Mouse (Mus musculus): Measurements from ENCODE around the gene Sae1. TPM values are rescaled to one million over a fixed set of nuclear protein-coding genes. Genes with fewer than 3 reads are reported as not detected.

Gene Sae1
- polyA plus RNA-seq, 1 experiment from 2014 or later = 272 TPM

- Histone ChIP-seq H3K9me3 (ENCODE audit: control insufficient read depth, low read length) (no peaks in the 10 kb centered on the region), H3K27ac (ENCODE audit: low read depth, low read length) (peak overlapping the region; percentile 42; the same call in 1 of the 2 replicates), H3K36me3 (ENCODE audit: control insufficient read depth, insufficient read depth, low read length) (no peaks in the 10 kb centered on the region), H3K4me3 (ENCODE audit: low read length) (no peak overlapping the region), H3K9ac (ENCODE audit: low read depth, low read length) (no peak overlapping the region), H3K4me1 (ENCODE audit: control insufficient read depth, insufficient read depth, low read depth, low read length) (peaks cover 26% of the 10 kb centered on the region), H3K27me3 (replicated peaks; ENCODE audit: control insufficient read depth, insufficient read depth, low read length) (no peaks in the 10 kb centered on the region), H3K4me2 (ENCODE audit: low read length) (peak overlapping the region; percentile 86)
- no peak for ATAC-seq
- 34% methylated on average over 2 of the region's 2 CpGs for WGBS
These were observed 91.5 kb downstream of the Sae1 start for GRCm38 (mm10) chr7:16296146-16296545.

- Histone ChIP-seq H3K9ac (ENCODE audit: low read depth, low read length) (peak overlapping the region; percentile 70), H3K4me2 (ENCODE audit: low read length) (peak overlapping the region; percentile 98), H3K4me3 (ENCODE audit: low read length) (peak overlapping the region; percentile 56), H3K27ac (ENCODE audit: low read depth, low read length) (peak overlapping the region; percentile 86), H3K4me1 (ENCODE audit: control insufficient read depth, insufficient read depth, low read depth, low read length) (peaks cover 26% of the 10 kb centered on the region), H3K9me3 (ENCODE audit: control insufficient read depth, low read length) (no peaks in the 10 kb centered on the region), H3K36me3 (ENCODE audit: control insufficient read depth, insufficient read depth, low read length) (no peaks in the 10 kb centered on the region), H3K27me3 (replicated peaks; ENCODE audit: control insufficient read depth, insufficient read depth, low read length) (no peaks in the 10 kb centered on the region)
- ATAC-seq = peak; percentile 37
- 2% methylated on average over 35 of the region's 41 CpGs for WGBS
These were observed 92.2 kb downstream of the Sae1 start for GRCm38 (mm10) chr7:16295321-16295900.

- no peaks in the 10 kb centered on the region for H3K9me3 ChIP-seq (ENCODE audit: control insufficient read depth, low read length)
- ATAC-seq = peak; percentile 34
- no peaks in the 10 kb centered on the region for H3K27me3 ChIP-seq (replicated peaks; ENCODE audit: control insufficient read depth, insufficient read depth, low read length)
- H3K4me3 ChIP-seq (ENCODE audit: low read length) = peak overlapping the region; percentile 56
- H3K27ac ChIP-seq (ENCODE audit: low read depth, low read length) = peak overlapping the region; percentile 86
- H3K36me3 ChIP-seq (ENCODE audit: control insufficient read depth, insufficient read depth, low read length) = no peaks in the 10 kb centered on the region
- peak overlapping the region; percentile 70 for H3K9ac ChIP-seq (ENCODE audit: low read depth, low read length)
- WGBS = under 1% methylated on average over 23 of the region's 23 CpGs
- peak overlapping the region; percentile 98 for H3K4me2 ChIP-seq (ENCODE audit: low read length)
- peaks cover 23% of the 10 kb centered on the region for H3K4me1 ChIP-seq (ENCODE audit: control insufficient read depth, insufficient read depth, low read depth, low read length)
These were observed 92.8 kb downstream of the Sae1 start for GRCm38 (mm10) chr7:16294837-16295236.

DNA sequence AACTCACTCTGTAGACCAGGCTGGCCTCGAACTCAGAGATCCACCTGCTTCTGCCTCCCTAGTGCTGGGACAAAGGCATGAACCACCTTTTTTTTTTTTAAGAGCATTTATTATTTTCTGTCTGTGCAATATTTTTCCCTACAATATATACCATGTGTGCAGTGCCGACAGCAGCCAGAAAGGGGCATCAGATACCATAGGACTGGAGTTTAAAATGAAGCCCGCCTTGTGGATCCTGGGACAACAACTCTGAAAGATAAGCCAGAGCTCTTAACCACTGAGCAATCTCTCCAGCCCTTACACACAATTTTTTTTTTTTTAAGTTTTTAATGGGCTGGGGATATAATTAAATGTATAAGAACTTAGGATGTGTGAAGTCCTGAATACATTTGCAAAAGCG lies 93.3 kb downstream of the Sae1 start:
- Histone ChIP-seq H3K9ac (ENCODE audit: low read depth, low read length) (no peak overlapping the region), H3K4me3 (ENCODE audit: low read length) (no peak overlapping the region), H3K4me2 (ENCODE audit: low read length) (peak overlapping the region; percentile 98), H3K27ac (ENCODE audit: low read depth, low read length) (no peak overlapping the region; the same call in 1 of the 2 replicates), H3K4me1 (ENCODE audit: control insufficient read depth, insufficient read depth, low read depth, low read length) (peaks cover 23% of the 10 kb centered on the region), H3K27me3 (replicated peaks; ENCODE audit: control insufficient read depth, insufficient read depth, low read length) (no peaks in the 10 kb centered on the region), H3K36me3 (ENCODE audit: control insufficient read depth, insufficient read depth, low read length) (no peaks in the 10 kb centered on the region), H3K9me3 (ENCODE audit: control insufficient read depth, low read length) (no peaks in the 10 kb centered on the region)
- no peak for ATAC-seq
- WGBS = 22% methylated on average over 4 of the region's 4 CpGs

DNA sequence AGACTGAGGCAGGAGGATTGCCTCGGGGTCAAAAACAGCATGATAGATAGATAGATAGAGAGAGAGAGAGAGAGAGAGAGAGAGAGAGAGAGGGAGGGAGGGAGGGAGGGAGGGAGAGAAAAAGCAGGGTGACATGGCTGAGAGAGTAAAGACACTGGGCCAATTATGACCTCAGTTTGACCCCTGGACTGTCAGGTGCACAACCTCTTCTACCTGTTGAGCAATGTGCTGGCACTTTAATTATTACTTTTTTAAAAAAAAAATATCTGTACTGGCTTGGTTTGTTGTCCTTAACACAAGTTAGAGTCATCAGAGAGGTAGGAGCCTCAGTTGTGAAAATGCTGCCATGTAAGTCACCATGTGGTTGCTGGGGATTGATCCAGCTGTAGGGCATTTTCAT lies 99.8 kb downstream of the Sae1 start:
- Histone ChIP-seq H3K9ac (ENCODE audit: low read depth, low read length) (no peak overlapping the region), H3K4me3 (ENCODE audit: low read length) (no peak overlapping the region), H3K27me3 (replicated peaks; ENCODE audit: control insufficient read depth, insufficient read depth, low read length) (no peaks in the 10 kb centered on the region), H3K27ac (ENCODE audit: low read depth, low read length) (no peak overlapping the region), H3K36me3 (ENCODE audit: control insufficient read depth, insufficient read depth, low read length) (peaks cover 6% of the 10 kb centered on the region), H3K4me2 (ENCODE audit: low read length) (no peak overlapping the region), H3K4me1 (ENCODE audit: control insufficient read depth, insufficient read depth, low read depth, low read length) (peaks cover 9% of the 10 kb centered on the region), H3K9me3 (ENCODE audit: control insufficient read depth, low read length) (no peaks in the 10 kb centered on the region)
- WGBS = 79% methylated on average over 1 of the region's 1 CpGs
- no peak for ATAC-seq

GRCm38 (mm10) chr7:16287016-16287415 lies 100.6 kb downstream of the Sae1 start:
- peaks cover 9% of the 10 kb centered on the region for H3K4me1 ChIP-seq (ENCODE audit: control insufficient read depth, insufficient read depth, low read depth, low read length)
- H3K9me3 ChIP-seq (ENCODE audit: control insufficient read depth, low read length) = no peaks in the 10 kb centered on the region
- peak overlapping the region; percentile 83; the same call in 1 of the 2 replicates for H3K27ac ChIP-seq (ENCODE audit: low read depth, low read length)
- peak overlapping the region; percentile 51 for H3K4me3 ChIP-seq (ENCODE audit: low read length)
- H3K36me3 ChIP-seq (ENCODE audit: control insufficient read depth, insufficient read depth, low read length) = peaks cover 9% of the 10 kb centered on the region
- no peaks in the 10 kb centered on the region for H3K27me3 ChIP-seq (replicated peaks; ENCODE audit: control insufficient read depth, insufficient read depth, low read length)
- no peak for ATAC-seq
- H3K9ac ChIP-seq (ENCODE audit: low read depth, low read length) = peak overlapping the region; percentile 58
- H3K4me2 ChIP-seq (ENCODE audit: low read length) = peak overlapping the region; percentile 63
- 78% methylated on average over 2 of the region's 2 CpGs for WGBS

- Histone ChIP-seq H3K4me3 (ENCODE audit: low read length) (peak within 1 kb of the TSS; percentile 51), H3K27ac (ENCODE audit: low read depth, low read length) (peak within 1 kb of the TSS; percentile 83), H3K4me2 (ENCODE audit: low read length) (peak within 1 kb of the TSS; percentile 63), H3K9ac (ENCODE audit: low read depth, low read length) (peak within 1 kb of the TSS; percentile 62), H3K4me1 (ENCODE audit: control insufficient read depth, insufficient read depth, low read depth, low read length) (peaks cover 9% of the 10 kb centered on the region), H3K9me3 (ENCODE audit: control insufficient read depth, low read length) (no peaks in the 10 kb centered on the region), H3K36me3 (ENCODE audit: control insufficient read depth, insufficient read depth, low read length) (peaks cover 14% of the 10 kb centered on the region), H3K27me3 (replicated peaks; ENCODE audit: control insufficient read depth, insufficient read depth, low read length) (no peaks in the 10 kb centered on the region)
- peak; percentile 95 for ATAC-seq
- WGBS = under 1% methylated on average over 67 of the region's 70 CpGs
These were observed 101.3 kb downstream of the Sae1 start, which contains the start of gene Ccdc9 for GRCm38 (mm10) chr7:16286026-16286961. TSS of gene Ccdc9 (minus strand) at chr7:16286795.

GRCm38 (mm10) chr7:16285450-16286025 lies 102.1 kb downstream of the Sae1 start:
- peaks cover 18% of the 10 kb centered on the region for H3K36me3 ChIP-seq (ENCODE audit: control insufficient read depth, insufficient read depth, low read length)
- no peaks in the 10 kb centered on the region for H3K27me3 ChIP-seq (replicated peaks; ENCODE audit: control insufficient read depth, insufficient read depth, low read length)
- ATAC-seq = peak; percentile 32
- no peak overlapping the region; the same call in 1 of the 2 replicates for H3K9ac ChIP-seq (ENCODE audit: low read depth, low read length)
- peak overlapping the region; percentile 51 for H3K4me3 ChIP-seq (ENCODE audit: low read length)
- peak overlapping the region; percentile 83; the same call in 1 of the 2 replicates for H3K27ac ChIP-seq (ENCODE audit: low read depth, low read length)
- WGBS = 6% methylated on average over 14 of the region's 14 CpGs
- no peaks in the 10 kb centered on the region for H3K9me3 ChIP-seq (ENCODE audit: control insufficient read depth, low read length)
- peaks cover 9% of the 10 kb centered on the region for H3K4me1 ChIP-seq (ENCODE audit: control insufficient read depth, insufficient read depth, low read depth, low read length)
- H3K4me2 ChIP-seq (ENCODE audit: low read length) = peak overlapping the region; percentile 63

DNA sequence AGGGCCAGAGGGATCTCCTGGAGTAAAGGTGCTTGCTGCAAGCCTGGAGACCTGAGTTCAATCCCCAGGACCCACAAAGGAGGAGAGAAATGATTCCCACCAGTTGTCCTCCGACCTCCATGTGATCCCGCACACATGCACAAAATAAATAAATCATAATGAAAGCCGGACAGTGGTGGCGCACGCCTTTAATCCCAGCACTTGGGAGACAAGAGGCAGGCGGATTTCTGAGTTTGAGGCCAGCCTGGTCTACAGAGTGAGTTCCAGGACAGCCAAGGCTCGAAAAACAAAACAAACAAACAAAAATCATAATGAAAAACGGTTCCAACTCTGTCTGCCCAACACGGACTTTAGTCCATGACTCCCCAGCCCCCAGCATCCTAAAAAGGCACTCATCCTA lies 102.7 kb downstream of the Sae1 start:
- peaks cover 23% of the 10 kb centered on the region for H3K36me3 ChIP-seq (ENCODE audit: control insufficient read depth, insufficient read depth, low read length)
- no peaks in the 10 kb centered on the region for H3K27me3 ChIP-seq (replicated peaks; ENCODE audit: control insufficient read depth, insufficient read depth, low read length)
- H3K4me3 ChIP-seq (ENCODE audit: low read length) = no peak overlapping the region; the same call in 1 of the 2 replicates
- H3K9me3 ChIP-seq (ENCODE audit: control insufficient read depth, low read length) = no peaks in the 10 kb centered on the region
- WGBS = 70% methylated on average over 9 of the region's 9 CpGs
- H3K9ac ChIP-seq (ENCODE audit: low read depth, low read length) = no peak overlapping the region
- ATAC-seq = no peak
- H3K27ac ChIP-seq (ENCODE audit: low read depth, low read length) = no peak overlapping the region
- peak overlapping the region; percentile 63 for H3K4me2 ChIP-seq (ENCODE audit: low read length)
- peaks cover 9% of the 10 kb centered on the region for H3K4me1 ChIP-seq (ENCODE audit: control insufficient read depth, insufficient read depth, low read depth, low read length)

Measured in hindbrain, embryonic 16.5 days (tissue).